Mouse (Mus musculus) thymus, adult 2 months (tissue): ENCODE data around the gene Ampd1. TPM values are rescaled to one million over a fixed set of nuclear protein-coding genes. Genes with fewer than 3 reads are reported as not detected.
A peak's percentile ranks its signal among the peaks of the same experiment; 100 is the strongest.

Source experiments
- DNase-seq: peaks from one replicate; pipeline ENCODE4 v3.0.0; 2021
- H3K27ac ChIP-seq: fragments of 200-500 bp; 2 replicates; pipeline ENCODE4 v1.5.1; 2012; ENCODE audit warnings: low read length, control low read depth; ENCODE audit not compliant: control insufficient read depth, insufficient read depth
- H3K27me3 ChIP-seq: fragments of 200-500 bp; 2 replicates; pipeline ENCODE4 v1.6.1; 2012; ENCODE audit warnings: mild to moderate bottlenecking, low read length, moderate library complexity, mixed read lengths; ENCODE audit not compliant: control insufficient read depth, insufficient read depth
- H3K36me3 ChIP-seq: fragments of 200-500 bp; 2 replicates; pipeline ENCODE4 v1.6.1; 2012; ENCODE audit warnings: mild to moderate bottlenecking, low read length, moderate library complexity; ENCODE audit not compliant: control insufficient read depth, insufficient read depth
- H3K4me1 ChIP-seq: fragments of 200-500 bp; replicated peaks from 2 replicates; pipeline ENCODE4 v1.6.1; 2012; ENCODE audit warnings: low read length; ENCODE audit not compliant: control insufficient read depth, insufficient read depth
- H3K4me3 ChIP-seq: fragments of 200-500 bp; 2 replicates; pipeline ENCODE4 v1.5.1; 2012; ENCODE audit warnings: mild to moderate bottlenecking, low read length, control low read depth, moderate library complexity; ENCODE audit not compliant: control insufficient read depth, insufficient read depth
- CTCF ChIP-seq: fragments of 200-500 bp; IDR thresholded peaks from 2 replicates; pipeline ENCODE4 v1.5.1; 2012; ENCODE audit warnings: mild to moderate bottlenecking, control low read depth, low read length, moderate library complexity, borderline replicate concordance; ENCODE audit not compliant: control insufficient read depth, poor library complexity, insufficient read depth; ENCODE audit errors: extremely low read depth
- POLR2A ChIP-seq: fragments of 200-500 bp; IDR thresholded peaks from 2 replicates; pipeline ENCODE4 v1.6.1; 2012; ENCODE audit warnings: mild to moderate bottlenecking, low read length, control low read depth, moderate library complexity; ENCODE audit not compliant: control insufficient read depth, poor library complexity, insufficient read depth; ENCODE audit errors: extremely low read depth
- WGBS: fragments of 180-500 bp; shearing (Covaris S2); methylation state at CpG from one replicate; pipeline ENCODE4 v1.1.7; 2018; 5-methylcytosine and 5-hydroxymethylcytosine counted together
- polyA plus RNA-seq: library from polyadenylated mRNA; depleted of rRNA; stranded (reverse); fragments of >200 nt; gene quantifications from 2 replicates; pipeline ENCODE4 v1.2.3, GENCODE M21; 2012

Gene Ampd1
- polyA plus RNA-seq, 1 experiment, result 13.8 TPM

DNA sequence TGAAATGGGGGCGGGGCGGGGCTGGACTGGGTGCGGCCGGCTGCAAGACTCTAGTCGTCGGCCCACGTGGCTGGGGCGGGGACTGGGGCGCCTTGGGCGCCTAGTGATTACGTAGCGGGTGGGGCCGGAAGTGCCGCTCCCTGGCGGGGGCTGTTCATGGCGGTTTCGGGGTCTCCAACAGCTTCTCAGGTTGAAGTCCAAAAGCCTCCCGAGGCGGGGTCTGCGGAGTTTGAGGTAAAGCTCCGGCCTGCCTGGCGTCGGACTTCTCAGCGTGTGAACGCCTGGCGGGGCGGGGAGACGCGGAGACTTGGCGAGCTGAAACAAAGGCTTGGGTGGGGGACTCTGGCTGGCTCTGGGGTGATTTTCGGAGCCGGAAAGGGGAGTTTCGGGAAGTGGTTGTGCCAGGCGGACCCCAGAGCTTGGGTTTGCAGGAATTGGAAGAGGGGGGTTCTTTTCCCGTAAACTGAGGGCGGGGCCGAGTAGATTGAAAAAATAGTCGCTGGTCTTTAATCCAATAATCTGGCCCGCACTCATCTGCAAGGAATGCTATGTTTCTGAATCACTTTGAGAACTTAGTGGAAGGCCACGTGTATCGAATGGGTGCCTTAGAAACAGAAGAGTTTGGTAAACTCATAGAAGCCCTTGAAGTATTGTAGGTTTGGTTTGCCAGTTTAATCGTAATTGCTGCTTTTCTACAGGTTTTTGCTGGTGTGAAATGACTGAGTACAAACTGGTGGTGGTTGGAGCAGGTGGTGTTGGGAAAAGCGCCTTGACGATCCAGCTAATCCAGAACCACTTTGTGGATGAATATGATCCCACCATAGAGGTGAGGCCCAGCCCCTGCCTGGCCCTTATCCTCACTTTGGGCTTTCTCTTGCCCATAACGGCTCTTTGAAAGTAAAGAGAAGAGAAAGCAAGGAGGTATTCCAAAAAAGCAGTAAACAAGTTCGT lies 15.3 kb upstream of the Ampd1 start, which contains the start of gene Nras:
Gene Nras (plus strand): TSS at position 79 of the 951 bp plus-strand sequence.
- peak; percentile 56; the same call in 1 of the 2 replicates for TF ChIP-seq POLR2A
- 0 out of 2 replicates have a peak, but pooled peaks have one; percentile 17 for TF ChIP-seq CTCF
- Histone ChIP-seq H3K4me1 (peaks cover 5% of the 10 kb centered on the region), H3K27ac (peak within 1 kb of the TSS; percentile 78; the same call in 1 of the 2 replicates), H3K36me3 (peaks cover 68% of the 10 kb centered on the region), H3K4me3 (peak within 1 kb of the TSS; percentile 95), H3K27me3 (no peaks in the 10 kb centered on the region)
- WGBS, result 2% methylated on average over 46 of the region's 46 CpGs
- DNase-seq, result peak; percentile 95

GRCm38 (mm10) chr3:103066927-103067326 lies 6.9 kb upstream of the Ampd1 start:
- Histone ChIP-seq H3K27ac (no peak overlapping the region), H3K27me3 (no peaks in the 10 kb centered on the region), H3K4me3 (no peak overlapping the region), H3K36me3 (peaks cover 72% of the 10 kb centered on the region), H3K4me1 (no peaks in the 10 kb centered on the region)
- TF ChIP-seq POLR2A, result no peak
- no peak for TF ChIP-seq CTCF
- 96% methylated on average over 8 of the region's 8 CpGs for WGBS
- DNase-seq, result no peak

- 95% methylated on average over 6 of the region's 6 CpGs for WGBS
- Histone ChIP-seq H3K36me3 (peaks cover 52% of the 10 kb centered on the region), H3K4me3 (no peak overlapping the region), H3K4me1 (no peaks in the 10 kb centered on the region), H3K27ac (no peak overlapping the region), H3K27me3 (no peaks in the 10 kb centered on the region)
- no peak for TF ChIP-seq CTCF
- TF ChIP-seq POLR2A, result no peak
- DNase-seq, result no peak
These were observed 4.8 kb upstream of the Ampd1 start for GRCm38 (mm10) chr3:103068971-103069370.

- Histone ChIP-seq H3K4me1 (no peaks in the 10 kb centered on the region), H3K27ac (no peak overlapping the region), H3K36me3 (no peaks in the 10 kb centered on the region), H3K27me3 (no peaks in the 10 kb centered on the region), H3K4me3 (no peak overlapping the region)
- no peak for DNase-seq
- 91% methylated on average over 9 of the region's 9 CpGs for WGBS
- TF ChIP-seq CTCF (no peak), POLR2A (no peak)
These were observed 2.1 kb downstream of the Ampd1 start for GRCm38 (mm10) chr3:103075871-103076270.

DNA sequence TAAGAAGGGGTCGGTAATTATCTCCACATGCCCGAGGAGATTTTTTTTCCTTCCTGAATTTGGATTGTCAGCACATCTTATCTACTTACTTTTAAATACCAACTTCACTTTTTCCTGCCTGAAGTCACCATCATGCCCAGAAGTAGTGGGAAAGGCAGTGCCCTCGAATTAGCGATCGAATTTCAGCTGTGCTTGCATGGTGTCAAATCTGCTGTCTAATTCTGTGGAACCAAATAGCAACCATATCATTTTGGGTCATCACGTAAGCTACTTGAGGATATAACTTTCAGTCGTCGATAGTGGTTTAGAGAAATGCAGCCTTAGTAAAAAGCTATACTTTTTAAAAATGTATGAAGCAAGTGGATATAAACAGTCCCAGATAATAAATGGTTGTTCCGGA lies 2.7 kb downstream of the Ampd1 start:
- Histone ChIP-seq H3K36me3 (no peaks in the 10 kb centered on the region), H3K4me3 (no peak overlapping the region), H3K4me1 (no peaks in the 10 kb centered on the region), H3K27ac (no peak overlapping the region), H3K27me3 (no peaks in the 10 kb centered on the region)
- DNase-seq, result no peak
- 93% methylated on average over 9 of the region's 9 CpGs for WGBS
- TF ChIP-seq CTCF (no peak), POLR2A (no peak)

GRCm38 (mm10) chr3:103079301-103079700 lies 5.5 kb downstream of the Ampd1 start:
- H3K27ac ChIP-seq, result no peak overlapping the region
- no peak for DNase-seq
- no peaks in the 10 kb centered on the region for H3K4me1 ChIP-seq
- H3K4me3 ChIP-seq, result no peak overlapping the region
- H3K27me3 ChIP-seq, result no peaks in the 10 kb centered on the region
- WGBS, result 97% methylated on average over 9 of the region's 9 CpGs
- no peaks in the 10 kb centered on the region for H3K36me3 ChIP-seq
- TF ChIP-seq CTCF, result no peak
- no peak for TF ChIP-seq POLR2A
